Mouse (Mus musculus): ENCODE results near the gene Gkn3.

DNA sequence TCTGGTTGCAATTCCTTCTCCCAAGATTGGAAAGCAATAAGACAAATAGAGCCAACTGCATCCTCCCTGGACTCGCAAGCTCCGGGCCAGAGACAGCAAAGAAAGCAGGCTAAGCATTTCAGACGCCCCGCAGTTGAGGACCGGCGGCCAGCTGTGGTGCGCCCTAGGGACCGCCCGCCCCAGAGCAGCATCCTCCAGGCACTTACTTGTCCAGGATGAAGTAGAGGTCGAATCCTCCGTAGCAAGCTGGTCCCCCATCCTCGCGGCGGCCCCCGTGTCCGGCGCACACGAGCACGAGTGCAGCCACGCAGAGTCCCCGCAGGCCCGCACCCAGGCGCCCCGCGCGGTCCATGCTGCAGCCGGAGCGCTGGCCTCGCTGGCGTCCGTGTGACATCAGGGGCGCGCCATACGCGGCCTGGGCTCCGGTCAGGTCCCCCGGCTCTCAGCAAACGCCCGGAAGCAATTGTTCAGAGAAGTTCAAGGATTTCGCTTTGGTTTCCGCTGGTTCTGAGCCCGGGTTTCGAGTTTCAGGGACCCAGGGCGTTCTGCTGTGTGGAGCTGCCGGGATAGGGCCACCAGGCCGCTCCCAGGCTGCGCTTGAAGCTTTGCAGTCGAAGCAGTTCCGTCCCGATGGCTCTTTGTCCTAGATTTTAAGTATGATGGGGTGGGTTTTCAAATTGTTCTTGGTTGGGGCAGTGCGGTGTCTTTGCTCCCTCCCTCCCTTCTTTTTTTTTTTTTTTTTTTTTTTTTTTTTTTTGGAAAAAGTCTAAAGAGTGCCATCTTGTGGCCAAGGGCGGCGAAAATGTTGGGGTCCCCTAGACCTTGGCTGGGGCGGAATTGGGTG is 53.4 kb downstream of the Gkn3 start, which contains the start of gene Antxr1:
- no peak for TF ChIP-seq POLR2A (IDR thresholded peaks at IDR 0.05; ENCODE audit: borderline replicate concordance, low read depth, low read length)
- TF ChIP-seq CTCF (IDR thresholded peaks at IDR 0.05; ENCODE audit: low read depth, low read length) = peak; percentile 82

Measured in bone marrow macrophage, adult 2 months (primary cell).